Mouse (Mus musculus): ENCODE data around the gene C7. TPM values are rescaled to one million over a fixed set of nuclear protein-coding genes. Genes with fewer than 3 reads are reported as not detected.

Gene C7
- polyA plus RNA-seq, 1 experiment from 2014 or later: 0.11 TPM

GRCm38 (mm10) chr15:5095534-5096301 lies 32.2 kb upstream of the C7 start:
- Histone ChIP-seq H3K36me3 (ENCODE audit: control insufficient read depth, insufficient read depth, low read length) (no peaks in the 10 kb centered on the region), H3K4me1 (replicated peaks; ENCODE audit: control insufficient read depth, insufficient read depth, low read length) (no peaks in the 10 kb centered on the region), H3K27me3 (replicated peaks; ENCODE audit: control insufficient read depth, insufficient read depth, low read length) (no peaks in the 10 kb centered on the region), H3K4me3 (ENCODE audit: low read depth, low read length) (no peak overlapping the region), H3K9me3 (ENCODE audit: control insufficient read depth, low read length) (no peaks in the 10 kb centered on the region), H3K9ac (ENCODE audit: low read length) (no peak overlapping the region), H3K4me2 (ENCODE audit: low read length) (no peak overlapping the region), H3K27ac (ENCODE audit: low read depth) (no peak overlapping the region)
- 71% methylated on average over 11 of the region's 11 CpGs for WGBS
- ATAC-seq (replicated peaks; ENCODE audit: low FRiP score, low TSS enrichment, low read depth) (no peak), DNase-seq (ENCODE audit: low spot score) (no peak)

GRCm38 (mm10) chr15:5090131-5090530 lies 26.6 kb upstream of the C7 start:
- 87% methylated on average over 10 of the region's 10 CpGs for WGBS
- no peak for ATAC-seq (replicated peaks; ENCODE audit: low FRiP score, low TSS enrichment, low read depth)

GRCm38 (mm10) chr15:5088850-5089608 lies 25.5 kb upstream of the C7 start:
- no peak for DNase-seq (ENCODE audit: low spot score)
- Histone ChIP-seq H3K4me1 (replicated peaks; ENCODE audit: control insufficient read depth, insufficient read depth, low read length) (no peaks in the 10 kb centered on the region), H3K9ac (ENCODE audit: low read length) (no peak overlapping the region), H3K27ac (ENCODE audit: low read depth) (no peak overlapping the region), H3K27me3 (replicated peaks; ENCODE audit: control insufficient read depth, insufficient read depth, low read length) (no peaks in the 10 kb centered on the region), H3K9me3 (ENCODE audit: control insufficient read depth, low read length) (no peaks in the 10 kb centered on the region), H3K4me3 (ENCODE audit: low read depth, low read length) (no peak overlapping the region), H3K4me2 (ENCODE audit: low read length) (no peak overlapping the region), H3K36me3 (ENCODE audit: control insufficient read depth, insufficient read depth, low read length) (no peaks in the 10 kb centered on the region)
- 63% methylated on average over 7 of the region's 7 CpGs for WGBS
- no peak for ATAC-seq (replicated peaks; ENCODE audit: low FRiP score, low TSS enrichment, low read depth)

More at GRCm38 (mm10) chr15:5090131-5090530, 26.6 kb upstream of the C7 start:
- Histone ChIP-seq H3K9ac (ENCODE audit: low read length) (no peak overlapping the region), H3K36me3 (ENCODE audit: control insufficient read depth, insufficient read depth, low read length) (no peaks in the 10 kb centered on the region), H3K27me3 (replicated peaks; ENCODE audit: control insufficient read depth, insufficient read depth, low read length) (no peaks in the 10 kb centered on the region), H3K4me1 (replicated peaks; ENCODE audit: control insufficient read depth, insufficient read depth, low read length) (no peaks in the 10 kb centered on the region), H3K4me3 (ENCODE audit: low read depth, low read length) (no peak overlapping the region), H3K27ac (ENCODE audit: low read depth) (no peak overlapping the region), H3K4me2 (ENCODE audit: low read length) (no peak overlapping the region), H3K9me3 (ENCODE audit: control insufficient read depth, low read length) (no peaks in the 10 kb centered on the region)
- no peak for DNase-seq (ENCODE audit: low spot score)

GRCm38 (mm10) chr15:5086162-5086561 lies 22.6 kb upstream of the C7 start:
- H3K9ac ChIP-seq (ENCODE audit: low read length): no peak overlapping the region
- no peak overlapping the region for H3K4me2 ChIP-seq (ENCODE audit: low read length)
- H3K27ac ChIP-seq (ENCODE audit: low read depth): no peak overlapping the region
- no peaks in the 10 kb centered on the region for H3K36me3 ChIP-seq (ENCODE audit: control insufficient read depth, insufficient read depth, low read length)
- H3K9me3 ChIP-seq (ENCODE audit: control insufficient read depth, low read length): no peaks in the 10 kb centered on the region
- no peaks in the 10 kb centered on the region for H3K27me3 ChIP-seq (replicated peaks; ENCODE audit: control insufficient read depth, insufficient read depth, low read length)
- no peaks in the 10 kb centered on the region for H3K4me1 ChIP-seq (replicated peaks; ENCODE audit: control insufficient read depth, insufficient read depth, low read length)
- DNase-seq (ENCODE audit: low spot score): no peak
- H3K4me3 ChIP-seq (ENCODE audit: low read depth, low read length): no peak overlapping the region
- ATAC-seq (replicated peaks; ENCODE audit: low FRiP score, low TSS enrichment, low read depth): no peak
- WGBS: 11% methylated on average over 2 of the region's 2 CpGs

GRCm38 (mm10) chr15:5081235-5081634 lies 17.7 kb upstream of the C7 start:
- H3K36me3 ChIP-seq (ENCODE audit: control insufficient read depth, insufficient read depth, low read length): no peaks in the 10 kb centered on the region
- no peak overlapping the region for H3K9ac ChIP-seq (ENCODE audit: low read length)
- no peak overlapping the region for H3K4me3 ChIP-seq (ENCODE audit: low read depth, low read length)
- H3K4me1 ChIP-seq (replicated peaks; ENCODE audit: control insufficient read depth, insufficient read depth, low read length): no peaks in the 10 kb centered on the region
- no peak for ATAC-seq (replicated peaks; ENCODE audit: low FRiP score, low TSS enrichment, low read depth)
- H3K27me3 ChIP-seq (replicated peaks; ENCODE audit: control insufficient read depth, insufficient read depth, low read length): no peaks in the 10 kb centered on the region
- no peak overlapping the region for H3K27ac ChIP-seq (ENCODE audit: low read depth)
- 68% methylated on average over 1 of the region's 1 CpGs for WGBS
- DNase-seq (ENCODE audit: low spot score): no peak
- no peak overlapping the region for H3K4me2 ChIP-seq (ENCODE audit: low read length)
- no peaks in the 10 kb centered on the region for H3K9me3 ChIP-seq (ENCODE audit: control insufficient read depth, low read length)

- Histone ChIP-seq H3K9ac (ENCODE audit: low read length) (no peak overlapping the region), H3K36me3 (ENCODE audit: control insufficient read depth, insufficient read depth, low read length) (no peaks in the 10 kb centered on the region), H3K27me3 (replicated peaks; ENCODE audit: control insufficient read depth, insufficient read depth, low read length) (no peaks in the 10 kb centered on the region), H3K4me3 (ENCODE audit: low read depth, low read length) (no peak overlapping the region), H3K4me1 (replicated peaks; ENCODE audit: control insufficient read depth, insufficient read depth, low read length) (no peaks in the 10 kb centered on the region), H3K27ac (ENCODE audit: low read depth) (no peak overlapping the region), H3K4me2 (ENCODE audit: low read length) (no peak overlapping the region), H3K9me3 (ENCODE audit: control insufficient read depth, low read length) (no peaks in the 10 kb centered on the region)
- ATAC-seq (replicated peaks; ENCODE audit: low FRiP score, low TSS enrichment, low read depth): no peak
- DNase-seq (ENCODE audit: low spot score): peak; percentile 54
- WGBS: 58% methylated on average over 15 of the region's 15 CpGs
Measured at GRCm38 (mm10) chr15:5068801-5069518, 5.4 kb upstream of the C7 start.

- 39% methylated on average over 11 of the region's 11 CpGs for WGBS
- Histone ChIP-seq H3K27ac (ENCODE audit: low read depth) (no peak overlapping the region), H3K9me3 (ENCODE audit: control insufficient read depth, low read length) (no peaks in the 10 kb centered on the region), H3K9ac (ENCODE audit: low read length) (no peak overlapping the region), H3K4me3 (ENCODE audit: low read depth, low read length) (no peak overlapping the region), H3K36me3 (ENCODE audit: control insufficient read depth, insufficient read depth, low read length) (no peaks in the 10 kb centered on the region), H3K4me2 (ENCODE audit: low read length) (peak overlapping the region; percentile 14), H3K4me1 (replicated peaks; ENCODE audit: control insufficient read depth, insufficient read depth, low read length) (no peaks in the 10 kb centered on the region), H3K27me3 (replicated peaks; ENCODE audit: control insufficient read depth, insufficient read depth, low read length) (no peaks in the 10 kb centered on the region)
- DNase-seq (ENCODE audit: low spot score): no peak
- no peak for ATAC-seq (replicated peaks; ENCODE audit: low FRiP score, low TSS enrichment, low read depth)
Measured at GRCm38 (mm10) chr15:5045560-5046284, 17.8 kb downstream of the C7 start.

GRCm38 (mm10) chr15:5029256-5029655 lies 34.3 kb downstream of the C7 start:
- Histone ChIP-seq H3K4me3 (ENCODE audit: low read depth, low read length) (no peak overlapping the region), H3K36me3 (ENCODE audit: control insufficient read depth, insufficient read depth, low read length) (no peaks in the 10 kb centered on the region), H3K9me3 (ENCODE audit: control insufficient read depth, low read length) (no peaks in the 10 kb centered on the region), H3K9ac (ENCODE audit: low read length) (no peak overlapping the region), H3K27ac (ENCODE audit: low read depth) (no peak overlapping the region), H3K4me2 (ENCODE audit: low read length) (no peak overlapping the region), H3K4me1 (replicated peaks; ENCODE audit: control insufficient read depth, insufficient read depth, low read length) (no peaks in the 10 kb centered on the region), H3K27me3 (replicated peaks; ENCODE audit: control insufficient read depth, insufficient read depth, low read length) (no peaks in the 10 kb centered on the region)
- no peak for DNase-seq (ENCODE audit: low spot score)
- no peak for ATAC-seq (replicated peaks; ENCODE audit: low FRiP score, low TSS enrichment, low read depth)
- WGBS: 91% methylated on average over 4 of the region's 4 CpGs
